Mouse (Mus musculus) right cerebral cortex, adult 2 months (tissue): Measurements from ENCODE around the gene Plscr1.

Source experiments
- DNase-seq, 2 experiments: peaks; one replicate each; pipeline ENCODE4 v3.0.0; 2021 to 2022; ENCODE audit warnings: low spot score in 2 of 2

The Plscr1 gene

DNA sequence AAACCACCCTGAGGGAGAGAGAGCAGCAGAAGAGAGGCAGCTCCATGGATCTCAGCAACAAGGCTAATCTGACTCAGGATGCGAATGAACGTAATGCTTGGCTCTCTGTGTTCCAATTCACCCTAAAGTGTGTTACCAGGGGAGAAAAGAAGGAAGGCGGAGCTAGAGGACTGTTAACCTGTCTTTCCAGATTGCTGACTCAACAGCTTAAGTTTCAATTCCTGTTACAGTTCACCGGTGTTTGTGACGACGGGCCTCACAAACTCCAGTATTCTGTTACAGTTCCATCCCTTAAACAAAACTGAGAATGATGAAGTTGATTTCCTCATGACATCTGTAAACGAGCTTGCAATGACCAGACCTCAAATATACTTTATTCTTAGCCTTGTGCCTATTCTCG is 55.5 kb downstream of the Plscr1 start:
- no peak for DNase-seq

DNA sequence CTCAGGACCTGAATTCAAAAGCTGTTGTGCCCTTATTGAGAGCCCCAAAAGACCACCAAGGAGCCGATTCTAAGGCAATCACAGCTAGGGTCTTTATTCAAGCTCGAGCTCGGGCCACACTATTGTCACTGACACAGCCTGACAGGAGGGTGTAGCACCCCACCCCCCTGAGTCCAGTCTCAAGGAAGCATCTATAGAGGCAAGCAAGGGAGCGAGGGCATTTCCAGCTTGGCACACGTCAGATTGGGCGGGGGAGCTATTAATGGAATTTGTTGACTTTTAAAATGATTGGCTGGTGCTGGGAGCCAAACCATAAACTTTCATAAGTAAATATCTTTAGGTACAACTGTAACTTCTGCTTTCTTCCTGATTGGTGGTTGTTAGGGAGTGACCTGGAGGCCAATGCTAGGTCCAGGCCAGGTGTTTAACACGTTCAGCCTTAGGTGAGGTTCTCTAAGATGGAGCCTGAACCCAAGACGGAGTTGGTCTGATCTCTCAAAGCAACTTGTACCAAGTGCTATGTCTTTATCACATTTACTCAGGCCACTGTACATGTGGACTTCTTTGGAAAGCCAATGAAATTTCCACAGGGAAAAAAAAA is 56.2 kb downstream of the Plscr1 start:
- no peak for DNase-seq

DNA sequence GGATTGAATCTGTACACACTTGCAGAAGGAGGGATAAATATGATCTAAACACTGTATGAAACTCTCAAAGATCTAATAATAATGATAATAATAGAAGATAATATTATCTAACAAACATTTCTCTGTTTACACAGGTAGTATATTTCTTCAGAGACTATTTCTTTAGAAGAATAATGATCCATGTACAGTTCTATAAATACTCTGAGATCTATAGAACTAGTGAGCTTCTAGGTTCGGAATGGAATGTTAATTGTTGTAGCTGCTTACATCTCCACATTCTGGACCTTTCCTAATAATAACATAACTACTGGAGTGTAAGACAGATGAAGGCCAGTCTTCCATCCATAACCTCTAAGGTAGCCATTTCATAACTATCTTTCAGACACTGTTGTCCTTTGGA is 59.5 kb downstream of the Plscr1 start, which contains the start of gene 1700057G04Rik:
Gene 1700057G04Rik (plus strand): TSS at position 301 of the 400 bp plus-strand sequence.
- no peak for DNase-seq

DNA sequence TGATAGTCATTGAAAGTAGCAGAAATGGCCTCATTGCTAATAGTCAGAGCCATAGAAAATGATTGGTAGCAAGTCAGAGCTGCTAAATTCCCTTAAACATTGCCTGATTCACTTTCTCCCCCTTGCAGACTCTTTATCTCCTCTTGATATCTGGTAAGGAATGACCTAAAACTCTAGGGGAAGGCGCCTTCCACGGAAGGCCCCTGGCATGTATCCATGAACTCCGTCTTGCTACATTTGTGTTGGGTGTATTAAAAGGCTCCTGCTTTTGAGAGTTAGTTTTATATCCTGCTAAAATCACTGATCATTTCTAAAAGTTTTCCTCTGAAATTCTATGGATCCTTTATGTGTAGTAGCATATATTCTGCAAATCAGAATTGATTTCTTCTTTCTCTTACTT is 67.2 kb downstream of the Plscr1 start:
- no peak for DNase-seq
